Mouse (Mus musculus) T-helper 17 cell (primary cell): ENCODE results near the gene Vmn1r5.
"Not testable (repeated sequence)": the region's sequence is repeated elsewhere in the genome, so short reads cannot be mapped to it uniquely, and the experiment has no call there.

Source experiments
- in situ Hi-C, 2 experiments: fragments of 300-600 bp; cut with MboI, MseI; formaldehyde crosslinking; loops; 1 replicate in 1 of 2; 2 replicates in 1 of 2; pipeline ENCODE4 v1.15.1; 2025; ENCODE audit warnings: high pct_unique_total_duplicates in 2 of 2

The Vmn1r5 gene

DNA sequence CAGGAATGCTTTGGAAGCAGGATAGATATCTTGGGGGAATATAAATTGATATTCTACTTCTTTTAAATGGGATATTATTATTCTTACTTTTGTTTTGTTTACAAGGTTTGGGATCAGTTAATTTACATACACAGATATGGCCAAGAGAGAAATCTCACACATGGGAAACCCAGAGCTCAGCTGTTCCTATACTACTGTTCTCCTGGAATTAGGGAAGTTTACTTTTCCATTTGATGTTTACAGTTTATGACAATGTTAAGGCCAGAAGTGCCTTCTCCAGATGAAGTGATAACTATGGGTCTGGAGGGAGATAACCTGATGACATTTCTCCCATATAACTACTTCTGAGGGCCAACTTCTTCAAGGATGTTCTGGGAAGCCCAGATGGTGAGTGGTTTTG lies at the start of gene Vmn1r5:
Gene Vmn1r5, plus strand, starts transcription at position 301 of the 400 bp plus-strand sequence.
- in situ Hi-C loops, result loop anchor here in 1 of 2 experiments (10.0 kb wide), 1 partner anchor 635 kb away; no protein-coding TSS in a partner anchor

DNA sequence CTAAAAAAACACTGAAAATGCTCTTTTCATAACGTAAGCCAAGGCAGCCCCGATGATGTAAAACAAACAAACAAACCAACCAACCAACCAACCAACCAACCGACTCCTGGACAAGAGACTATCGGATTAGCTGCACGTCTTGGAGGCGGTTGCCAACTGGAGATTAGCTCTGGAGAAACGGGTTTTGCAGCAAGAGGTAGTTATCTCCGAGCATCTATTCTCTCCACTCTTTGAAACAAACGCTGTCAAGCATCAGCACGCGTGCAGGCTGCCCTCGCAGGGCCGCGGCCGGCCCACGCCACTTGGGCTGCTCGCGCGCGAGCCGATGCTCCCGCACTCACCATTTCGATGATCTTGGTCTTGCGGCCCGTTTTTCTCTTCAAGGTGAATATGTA lies 46.7 kb upstream of the Vmn1r5 start:
- in situ Hi-C loops, result loop anchor here (5.0 to 25.0 kb wide), 7 partner anchors 116 to 1914 kb away; partner anchors contain the start of genes Avl9 (in 1 of the 2), Herc3 (in 1 of the 2), Lsm5 (in 1 of the 2) and Ppm1k (in 1 of the 2)

DNA sequence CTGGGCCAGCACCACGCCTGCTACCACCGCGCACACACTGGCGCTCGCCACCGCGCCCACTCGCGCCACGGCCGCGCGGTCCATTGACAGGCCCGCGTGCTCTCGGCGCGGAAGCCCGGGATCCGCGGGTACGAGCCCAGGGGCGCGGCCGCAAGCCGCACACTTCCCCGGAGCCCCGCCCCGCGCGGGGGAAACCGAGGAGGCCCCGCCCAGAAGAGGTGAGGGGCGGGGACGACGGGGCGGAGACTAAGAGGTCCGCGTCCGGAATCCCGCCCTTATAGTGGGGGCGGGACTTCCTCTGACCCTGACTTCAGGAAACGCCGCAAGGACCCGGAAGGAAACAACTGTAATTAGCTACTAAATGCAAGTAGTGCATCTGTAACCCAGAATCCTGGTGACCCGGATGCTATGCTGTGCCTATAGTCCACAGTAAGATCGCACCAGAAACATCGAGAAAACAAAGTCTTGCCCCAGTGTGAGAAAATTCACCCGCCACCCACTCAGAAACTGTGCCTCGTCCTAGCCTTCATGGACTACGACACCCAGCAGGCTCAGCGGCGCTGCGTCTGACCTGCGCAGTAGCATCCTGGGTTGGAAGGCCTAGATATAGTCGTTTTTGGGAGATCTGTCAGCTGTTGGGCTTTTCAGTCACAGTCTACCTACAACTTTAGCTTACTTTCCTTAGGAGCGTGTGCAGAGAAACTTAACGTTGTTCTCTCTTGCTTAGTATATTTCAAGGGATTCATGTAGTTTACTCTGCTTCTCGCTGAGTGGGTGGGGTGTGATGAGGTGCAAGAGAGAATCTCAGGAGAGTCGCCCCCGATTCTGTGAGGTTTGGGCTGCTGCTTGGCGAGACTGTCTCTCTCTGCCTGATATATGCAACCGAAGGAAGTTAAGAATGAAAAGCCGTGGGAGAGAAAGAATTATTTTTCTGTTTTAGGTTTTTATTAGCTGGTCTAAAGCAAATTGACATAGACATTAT lies 46.1 kb upstream of the Vmn1r5 start, which contains the start of the genes Nt5c3 and Vmn1r4:
Gene Nt5c3, minus strand, starts transcription at position 207 of the 982 bp plus-strand sequence.
Gene Vmn1r4, plus strand, starts transcription at position 290 of the 982 bp plus-strand sequence.
- in situ Hi-C loops, result loop anchor here (5.0 to 25.0 kb wide), 7 partner anchors 117 to 1913 kb away; partner anchors contain the start of genes Avl9 (in 1 of the 2), Herc3 (in 1 of the 2), Lsm5 (in 1 of the 2) and Ppm1k (in 1 of the 2)

- in situ Hi-C loops, result no loop called here
Observed at GRCm38 (mm10) chr6:56931648-56932415, 38.2 kb upstream of the Vmn1r5 start.

DNA sequence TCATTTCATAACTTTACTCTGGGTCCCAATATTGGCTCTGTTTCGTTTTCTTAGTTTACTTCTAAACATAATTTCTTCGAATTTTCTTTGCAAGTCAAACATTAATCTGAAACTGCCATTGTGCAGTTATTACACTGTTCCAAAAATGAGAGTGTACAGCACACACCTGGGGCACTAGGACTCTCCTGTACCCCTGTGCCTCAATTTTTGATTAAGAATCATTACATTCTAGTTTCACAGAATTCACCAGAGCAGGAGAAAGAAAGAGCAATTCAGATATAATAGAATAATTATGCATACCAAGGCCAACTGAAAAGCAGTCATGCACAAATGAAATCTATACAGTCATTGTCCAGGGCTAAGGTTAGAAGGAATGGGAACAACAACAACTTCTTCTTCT lies 37.6 kb upstream of the Vmn1r5 start:
- in situ Hi-C loops, result no loop called here

GRCm38 (mm10) chr6:56934366-56934765 lies 35.7 kb upstream of the Vmn1r5 start:
- in situ Hi-C loops, result no loop called here

- in situ Hi-C loops, result no loop called here
Observed at GRCm38 (mm10) chr6:56956436-56956835, 13.6 kb upstream of the Vmn1r5 start.

DNA sequence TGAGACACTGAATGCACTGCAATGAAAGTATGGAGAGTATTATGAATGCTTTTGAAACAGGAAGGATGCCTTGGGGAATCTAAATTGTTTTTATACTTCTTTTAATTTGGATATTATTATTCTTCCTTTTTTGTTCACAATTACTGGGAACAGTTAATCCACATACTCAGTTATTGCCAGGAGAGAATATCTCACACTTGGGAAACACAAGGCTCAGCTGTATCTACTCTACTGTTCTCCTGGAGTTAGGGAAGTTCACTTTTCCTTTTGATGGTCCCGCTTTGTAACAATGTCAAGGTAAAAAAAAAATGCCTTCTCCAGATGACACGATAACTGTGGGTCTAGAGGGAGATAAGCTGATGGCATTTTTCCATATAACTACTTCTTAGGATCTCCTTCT lies 26.9 kb downstream of the Vmn1r5 start, which contains the start of gene Vmn1r6:
Gene Vmn1r6, plus strand, starts transcription at position 301 of the 400 bp plus-strand sequence.
- in situ Hi-C loops, result no loop called here

DNA sequence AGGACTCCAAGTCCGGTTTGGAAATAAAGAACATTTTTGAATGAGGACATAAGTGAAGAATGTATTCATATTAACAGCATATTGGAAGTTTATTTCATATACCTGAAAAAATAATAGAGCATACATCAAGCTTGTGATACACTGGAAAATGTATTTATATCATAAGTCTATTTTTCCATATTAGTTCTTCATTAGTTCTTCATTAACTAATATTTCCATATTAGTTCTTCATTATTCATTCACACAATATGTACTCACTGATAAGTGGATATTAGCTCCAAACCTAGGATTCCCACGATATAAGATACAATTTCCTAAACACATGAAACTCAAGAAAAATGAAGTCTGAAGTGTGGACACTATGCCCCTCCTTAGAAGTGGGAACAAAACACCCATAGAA lies 55.2 kb downstream of the Vmn1r5 start, which contains the start of gene Vmn1r7:
Gene Vmn1r7, minus strand, starts transcription at position 101 of the 400 bp plus-strand sequence.
- in situ Hi-C loops, result not testable (repeated sequence)

DNA sequence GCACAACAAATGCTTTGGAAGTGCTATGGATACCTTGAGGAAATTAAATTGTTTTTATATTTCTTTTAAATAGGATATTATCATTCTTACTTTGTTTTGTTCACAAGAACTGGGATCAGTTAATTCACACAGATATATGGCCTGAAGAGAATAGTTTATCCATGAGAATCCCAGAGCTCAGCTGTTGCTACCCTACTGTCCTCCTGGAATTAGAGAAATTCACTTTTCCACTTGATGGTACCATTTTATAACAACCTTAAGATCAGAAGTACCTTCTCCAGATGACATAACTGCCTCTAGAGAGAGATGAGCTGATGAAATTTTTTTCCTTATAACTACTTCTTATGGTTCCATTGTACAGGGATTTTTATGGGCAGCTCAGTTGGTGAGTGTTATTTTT lies 61.9 kb downstream of the Vmn1r5 start, which contains the start of gene Vmn1r8:
Gene Vmn1r8, plus strand, starts transcription at position 301 of the 400 bp plus-strand sequence.
- in situ Hi-C loops, result no loop called here

DNA sequence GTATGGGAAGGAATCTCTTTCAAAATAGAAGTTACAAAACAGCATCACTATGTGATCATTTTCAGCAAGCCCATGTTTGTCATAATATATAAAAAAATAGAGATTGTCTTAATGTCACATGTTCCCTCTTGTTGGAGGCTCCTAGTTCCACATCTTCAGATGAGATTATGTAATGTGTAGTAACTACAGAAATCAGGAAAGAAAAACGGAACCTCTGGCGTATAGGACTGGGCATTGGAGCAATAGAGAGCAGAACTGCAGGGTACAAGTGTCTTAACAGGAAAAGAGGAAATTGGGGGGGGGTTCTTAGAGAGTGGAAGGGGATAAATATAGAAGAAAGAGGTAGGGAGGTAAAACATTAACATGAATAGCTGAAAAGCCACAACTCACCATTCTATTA lies 64.6 kb downstream of the Vmn1r5 start:
- in situ Hi-C loops, result no loop called here
